Mouse (Mus musculus) hindlimb bud, embryonic 11.5 days (tissue): Measurements from ENCODE around the gene Ntsr2.
"Not testable (repeated sequence)": the region's sequence is repeated elsewhere in the genome, so short reads cannot be mapped to it uniquely, and the experiment has no call there.

Source experiments
- DNase-seq: peaks from one replicate; pipeline ENCODE4 v3.0.0-alpha.2; 2012; ENCODE audit warnings: low read depth, low spot score; ENCODE audit errors: extremely low spot score

Ntsr2 gene

DNA sequence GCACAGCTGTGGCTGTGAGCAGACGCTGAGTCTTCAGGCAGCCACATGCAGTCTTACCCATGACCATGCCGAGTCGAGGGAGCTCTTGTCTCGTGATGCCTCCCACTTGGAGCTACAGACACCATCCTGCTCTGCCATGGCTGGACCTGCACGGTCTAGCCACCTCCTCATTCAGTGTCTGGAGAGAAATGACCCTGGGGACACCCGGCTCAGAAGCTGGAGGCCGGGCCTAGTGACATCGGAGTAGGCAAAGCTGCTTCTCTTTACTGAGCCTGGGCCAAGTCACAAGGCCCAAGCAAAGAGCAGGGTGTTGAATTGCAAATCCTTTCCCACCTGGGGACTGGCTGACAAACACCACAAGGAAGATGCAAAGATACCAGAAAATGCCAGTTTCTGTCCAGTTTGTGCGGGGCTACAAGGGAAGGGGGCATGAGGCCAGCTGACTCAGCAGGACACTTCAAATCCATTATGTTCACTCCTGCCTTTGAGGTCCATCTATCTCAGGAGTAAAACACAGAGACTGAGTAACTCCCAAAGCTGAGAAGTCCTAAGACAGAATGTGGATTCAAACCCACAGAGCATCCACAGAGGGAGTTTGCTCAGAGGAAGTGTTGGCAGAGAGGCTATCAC lies 6.3 kb upstream of the Ntsr2 start:
- no peak for DNase-seq

DNA sequence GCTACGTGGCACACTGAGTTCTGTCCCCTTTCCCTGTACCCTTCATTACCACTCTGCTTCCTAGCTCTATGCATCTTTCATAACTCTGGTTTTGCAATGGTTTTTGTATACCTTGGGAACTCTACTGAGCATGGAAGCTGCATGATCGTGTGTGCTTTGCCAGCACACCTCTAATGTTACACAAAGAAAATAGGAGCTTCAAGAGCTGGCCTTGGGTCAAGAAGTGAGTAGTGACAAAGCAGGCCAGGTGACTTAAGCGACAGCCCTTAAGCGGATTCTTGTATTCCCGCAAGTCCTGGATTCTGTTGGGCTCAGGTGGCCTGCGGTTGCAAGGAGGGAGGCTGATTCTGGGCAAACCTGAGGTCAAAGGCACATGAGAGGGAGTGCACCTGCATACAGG lies 4.9 kb upstream of the Ntsr2 start:
- DNase-seq, result no peak

DNA sequence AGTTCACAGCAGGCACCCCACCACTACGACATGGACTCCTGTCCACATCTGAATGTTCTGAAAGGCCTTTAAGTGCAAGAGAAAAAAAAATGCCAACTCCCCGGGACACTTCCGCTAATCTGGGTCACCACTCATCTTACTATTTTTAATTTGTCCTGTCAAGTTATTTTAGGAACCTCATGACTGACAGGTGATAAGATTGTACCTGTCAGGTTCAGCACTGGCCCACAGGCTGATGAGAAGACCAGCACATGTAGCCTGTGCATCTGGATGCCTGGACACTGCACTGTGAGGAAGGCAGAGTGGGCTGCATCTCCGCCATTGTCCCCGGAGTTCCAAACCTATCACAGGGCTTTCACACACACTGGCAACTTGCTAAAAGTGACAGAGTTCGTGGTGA lies 3.4 kb upstream of the Ntsr2 start:
- no peak for DNase-seq

DNA sequence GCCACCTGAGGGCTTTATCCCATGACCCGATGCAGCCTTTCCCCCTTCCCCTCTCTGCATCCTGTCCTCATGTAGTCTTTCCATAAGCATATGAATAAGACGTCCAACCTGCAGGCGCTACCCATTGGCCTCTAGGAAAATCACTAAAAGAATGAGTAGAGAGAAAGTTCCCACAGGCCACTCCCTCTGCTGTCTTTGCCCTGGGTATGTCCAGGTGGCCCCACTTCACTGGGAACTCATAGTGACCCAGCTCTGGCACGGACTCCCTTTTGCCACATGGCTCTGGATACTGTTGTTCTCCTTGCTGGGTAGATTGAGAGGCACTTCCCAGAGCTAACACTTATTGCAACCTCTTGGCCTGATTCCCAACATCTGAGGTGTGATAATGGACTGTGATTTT lies 2.4 kb downstream of the Ntsr2 start:
- DNase-seq, result no peak

DNA sequence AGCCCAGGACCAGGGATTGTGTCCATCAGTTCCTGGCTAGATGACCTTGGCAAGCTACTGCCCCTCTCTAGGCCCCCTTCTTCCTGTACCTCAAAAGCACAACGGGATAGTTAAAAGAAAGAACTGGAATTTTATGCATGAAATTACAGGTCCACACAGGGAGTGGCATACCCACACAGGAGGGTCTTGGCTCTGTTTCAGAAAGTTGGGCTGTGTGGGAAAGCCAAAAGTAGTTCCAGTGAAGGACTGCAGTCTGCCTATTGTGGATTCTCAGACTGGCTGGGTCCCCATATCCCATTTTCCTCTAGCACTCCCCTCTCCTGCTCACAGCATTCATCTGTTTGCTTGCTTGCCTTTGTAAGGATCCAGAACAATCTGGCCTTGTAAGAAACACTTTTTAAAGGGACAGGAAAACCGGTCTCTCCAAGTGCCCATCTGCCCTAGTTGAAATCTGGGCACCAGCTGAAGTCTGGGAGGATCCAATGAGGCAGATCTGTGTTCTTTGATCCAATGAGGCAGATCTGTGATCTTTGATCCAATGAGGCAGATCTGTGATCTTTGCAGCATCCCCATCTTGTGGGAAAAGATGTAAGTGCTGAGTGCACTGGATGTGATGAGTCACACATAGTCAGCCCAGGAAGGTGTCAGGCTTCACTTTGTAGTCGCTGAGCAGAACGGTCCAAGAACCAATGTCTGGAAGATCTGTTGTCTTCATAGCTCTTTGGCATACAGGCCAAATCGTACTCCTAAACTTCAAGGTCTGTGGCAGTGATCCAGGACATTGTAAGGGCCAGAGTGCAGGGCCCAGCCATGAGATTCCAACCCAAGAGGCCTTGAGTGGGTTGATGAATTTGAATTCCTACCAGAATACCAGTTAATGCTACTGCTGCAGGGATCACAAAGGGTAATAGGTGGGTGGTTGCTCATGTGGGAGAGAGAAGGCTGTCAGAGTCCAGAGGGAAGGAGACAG lies 4.0 kb downstream of the Ntsr2 start:
- no peak for DNase-seq

DNA sequence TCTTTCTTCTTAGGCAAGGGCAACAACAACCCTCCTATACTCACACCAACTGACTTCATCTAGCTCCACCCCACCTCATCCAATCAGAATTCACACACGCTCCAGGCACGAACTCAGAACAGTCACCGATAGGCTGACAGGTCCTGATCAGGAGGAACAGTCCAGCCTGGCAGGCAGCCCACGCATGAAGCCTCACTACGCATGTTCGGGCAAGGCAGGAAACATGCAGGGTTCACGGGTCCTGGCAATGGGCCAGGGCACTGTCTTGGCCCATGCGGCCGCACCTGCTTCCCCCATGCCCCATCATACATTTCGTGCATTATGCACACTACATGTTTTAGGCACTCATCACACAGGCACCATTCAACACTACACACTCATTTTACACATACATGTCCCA lies 8.3 kb downstream of the Ntsr2 start:
- DNase-seq, result no peak

DNA sequence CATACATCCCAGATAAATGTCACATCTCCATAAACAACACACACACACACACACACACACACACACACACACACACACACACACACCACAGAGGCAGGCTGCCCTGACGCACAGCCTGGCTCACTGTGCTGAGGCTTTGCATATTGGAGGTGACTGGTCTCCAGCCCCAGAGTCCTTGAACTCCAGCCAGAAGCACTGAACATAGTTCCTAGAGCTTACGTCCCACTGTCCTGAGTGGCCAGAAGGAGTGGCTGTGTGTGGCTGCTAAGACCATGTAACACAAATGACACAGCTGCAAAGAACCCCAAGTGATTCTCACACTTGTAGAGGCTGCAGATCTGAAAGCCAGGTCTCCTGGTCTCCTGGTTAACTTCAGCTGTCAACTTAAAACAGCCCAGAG lies 8.8 kb downstream of the Ntsr2 start:
- no peak for DNase-seq

DNA sequence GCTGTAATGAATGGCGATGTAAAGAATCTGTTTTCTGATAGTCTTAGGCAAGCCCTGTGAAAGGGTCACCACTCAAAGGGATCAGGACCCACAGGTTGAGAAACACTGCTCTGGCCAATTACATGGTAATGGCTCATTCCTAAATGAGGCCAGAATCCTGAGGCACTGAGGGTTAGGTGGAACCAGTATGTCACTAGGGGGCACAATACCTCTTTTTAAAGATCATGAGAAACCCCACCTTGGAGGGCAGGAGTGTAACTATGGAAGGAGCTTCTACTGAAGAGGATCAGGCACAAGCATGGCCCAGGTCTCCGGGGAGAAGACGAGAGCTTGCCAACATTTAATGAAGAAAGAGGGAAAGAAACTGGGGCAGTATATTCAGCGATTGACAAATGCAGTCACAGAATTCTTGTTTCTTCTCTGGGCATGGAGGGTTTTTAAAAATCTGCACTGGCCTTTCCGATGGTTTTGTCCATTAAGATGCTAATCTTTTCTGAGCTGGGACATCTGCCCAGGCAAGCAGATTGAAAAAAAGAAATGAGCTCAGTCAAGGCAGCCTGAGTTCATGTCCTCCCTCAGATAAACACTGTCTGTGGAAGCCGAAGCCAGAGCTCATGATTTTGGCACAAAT lies 9.9 kb downstream of the Ntsr2 start:
- DNase-seq, result no peak

DNA sequence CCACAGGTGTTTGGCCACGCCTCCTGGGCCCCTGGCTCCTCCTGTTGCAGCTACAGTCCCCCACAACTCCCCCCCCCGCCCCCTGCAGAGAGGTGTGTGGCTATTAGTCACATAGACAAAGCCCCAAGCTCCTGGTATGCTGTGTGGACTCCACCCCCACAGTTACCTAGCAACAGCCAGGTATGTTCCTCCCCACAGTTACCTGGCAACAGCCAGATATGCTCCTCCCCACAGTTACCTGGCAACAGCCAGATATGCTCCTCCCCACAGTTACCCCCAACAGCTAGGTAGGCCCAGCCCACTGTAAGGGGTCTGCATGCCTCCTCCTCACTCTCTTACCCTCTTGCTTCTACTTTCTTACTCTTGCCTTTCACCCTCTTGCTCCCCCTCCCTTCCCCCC lies 11.8 kb downstream of the Ntsr2 start:
- DNase-seq, result no peak

DNA sequence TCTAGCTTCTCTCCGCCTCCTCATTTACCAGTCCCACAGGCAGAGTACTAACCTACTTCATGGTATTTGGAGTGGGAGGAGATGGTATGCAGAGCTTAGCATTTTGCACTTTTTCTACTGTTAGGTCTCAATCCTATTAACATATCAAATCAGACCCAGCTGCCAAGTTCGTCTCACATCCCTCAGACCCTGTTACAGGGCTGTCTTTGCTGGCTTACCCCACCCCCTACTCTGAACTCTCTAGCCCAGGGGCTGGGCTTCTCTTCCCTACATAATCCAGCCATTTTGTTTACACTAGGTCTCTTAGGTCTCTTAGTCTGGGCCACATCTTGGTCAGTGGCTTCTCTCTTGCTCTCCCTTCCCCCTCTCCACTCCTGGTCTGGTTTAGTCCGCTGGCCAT lies 16.0 kb downstream of the Ntsr2 start:
- no peak for DNase-seq

DNA sequence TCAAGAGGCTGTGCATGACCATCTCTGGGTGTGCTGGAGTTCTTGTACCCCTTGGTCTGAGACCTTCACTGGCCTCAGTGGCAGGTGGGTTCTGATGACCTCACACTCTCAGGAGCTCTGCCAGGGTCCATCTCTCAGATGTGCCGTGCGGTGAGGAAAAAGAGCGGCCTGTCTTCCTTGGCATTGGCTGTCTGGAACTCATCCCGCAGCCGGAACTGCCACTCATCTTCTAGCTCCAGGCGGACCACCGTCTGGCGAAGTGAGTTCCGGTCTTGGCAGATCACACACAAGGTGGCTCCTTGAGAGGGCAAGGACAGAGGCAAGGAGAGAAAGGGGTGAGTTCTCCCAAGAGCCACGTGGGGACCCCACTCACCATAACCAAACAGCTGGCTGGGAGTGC lies 19.1 kb downstream of the Ntsr2 start:
- DNase-seq, result no peak

DNA sequence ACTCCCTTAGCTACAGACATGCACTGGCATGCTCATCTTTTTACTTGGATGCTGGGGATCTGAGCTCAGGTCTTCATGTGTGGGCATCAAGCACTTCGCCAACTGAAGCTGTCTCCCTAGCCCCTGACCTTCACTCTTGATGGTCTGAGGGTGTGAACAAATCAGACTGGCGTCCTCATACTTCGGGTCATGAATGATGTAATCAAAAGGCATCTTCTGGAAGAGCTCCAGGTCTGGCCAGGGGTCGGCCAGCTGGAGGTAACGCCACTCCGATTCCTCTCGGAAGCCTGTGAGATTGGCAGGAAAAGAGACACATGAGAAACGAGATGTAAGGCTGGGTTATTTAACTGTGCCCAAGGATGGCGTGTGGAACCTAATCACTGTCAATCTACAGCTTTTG lies 37.4 kb downstream of the Ntsr2 start:
- no peak for DNase-seq

DNA sequence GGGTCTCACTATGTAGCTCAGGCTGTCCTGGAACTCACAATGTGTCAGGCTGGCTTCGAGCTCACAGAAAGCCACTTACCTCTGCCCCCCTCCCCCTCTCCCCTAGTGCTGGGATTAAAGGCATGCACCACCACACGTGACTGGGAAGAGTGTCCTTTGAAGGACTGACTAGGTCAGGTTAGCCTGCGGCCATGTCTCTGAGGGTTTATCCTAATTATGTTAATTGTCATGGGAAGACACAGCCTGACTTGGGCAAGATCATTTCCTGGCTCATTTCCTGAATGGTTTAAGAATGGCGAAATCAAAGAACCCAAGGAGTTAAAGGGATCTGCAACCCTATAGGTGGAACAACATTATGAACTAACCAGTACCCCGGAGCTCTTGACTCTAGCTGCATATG lies 41.6 kb downstream of the Ntsr2 start:
- no peak for DNase-seq

DNA sequence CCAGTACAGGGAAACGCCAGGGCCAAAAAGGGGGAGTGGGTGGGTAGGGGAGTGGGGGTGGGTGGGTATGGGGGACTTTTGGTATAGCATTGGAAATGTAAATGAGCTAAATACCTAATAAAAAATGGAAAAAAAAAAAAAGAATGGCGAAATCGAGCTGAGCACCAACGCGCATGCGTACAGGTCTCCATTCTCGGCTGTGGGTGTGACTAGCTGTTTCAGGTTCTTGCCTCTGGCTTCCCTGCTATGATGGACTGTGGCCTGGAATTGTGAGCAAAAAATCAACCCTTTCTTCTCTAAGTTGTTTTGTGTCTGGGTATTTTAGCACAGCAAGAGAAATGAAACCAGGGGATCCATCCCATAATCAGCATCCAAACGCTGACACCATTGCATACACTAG lies 42.1 kb downstream of the Ntsr2 start:
- not testable (repeated sequence) for DNase-seq

DNA sequence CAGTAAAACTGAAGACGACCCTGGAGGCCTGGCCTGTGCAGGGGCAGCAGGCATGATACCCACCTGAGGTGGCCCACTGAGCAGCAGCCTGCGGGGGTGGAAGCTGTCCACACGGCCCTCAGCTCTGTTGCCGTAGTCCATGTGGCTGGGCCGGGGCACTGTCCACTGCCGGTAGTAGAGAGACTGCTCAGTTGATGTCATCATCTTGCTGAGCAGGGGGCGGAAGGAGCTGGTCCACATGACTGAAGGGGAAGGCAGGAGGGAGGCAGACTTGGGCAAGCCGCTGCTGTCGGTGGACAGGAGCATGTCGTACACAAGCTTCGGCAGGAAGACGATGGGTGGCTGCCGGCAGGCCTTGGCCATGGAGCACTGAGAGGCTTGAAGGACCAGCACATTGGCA lies 43.0 kb downstream of the Ntsr2 start:
- DNase-seq, result no peak

DNA sequence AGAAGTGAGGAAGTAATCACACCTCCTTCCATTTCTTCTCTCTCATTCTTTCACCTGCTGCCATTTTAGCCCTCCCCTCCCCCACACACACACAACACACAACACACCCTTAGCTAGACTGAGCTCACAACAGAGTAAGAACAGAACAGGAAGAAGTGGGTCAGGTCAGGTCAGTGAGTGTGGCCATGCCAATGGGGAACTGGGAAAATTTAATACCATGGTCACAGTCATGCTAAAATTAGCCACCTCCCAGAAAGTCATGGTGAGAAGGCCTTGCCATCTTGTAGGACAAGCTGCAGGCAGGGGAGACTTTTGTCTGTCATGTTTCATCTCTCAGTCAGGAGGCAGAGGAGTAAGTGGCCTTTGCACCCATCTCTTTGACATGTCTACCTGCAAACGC lies 45.5 kb downstream of the Ntsr2 start:
- DNase-seq, result no peak
